Mouse (Mus musculus): ENCODE measurements around the gene Crmp1. TPM values are rescaled to one million over a fixed set of nuclear protein-coding genes. Genes with fewer than 3 reads are reported as not detected.

Gene Crmp1
- total and polyA plus RNA-seq, 3 experiments: not detected

DNA sequence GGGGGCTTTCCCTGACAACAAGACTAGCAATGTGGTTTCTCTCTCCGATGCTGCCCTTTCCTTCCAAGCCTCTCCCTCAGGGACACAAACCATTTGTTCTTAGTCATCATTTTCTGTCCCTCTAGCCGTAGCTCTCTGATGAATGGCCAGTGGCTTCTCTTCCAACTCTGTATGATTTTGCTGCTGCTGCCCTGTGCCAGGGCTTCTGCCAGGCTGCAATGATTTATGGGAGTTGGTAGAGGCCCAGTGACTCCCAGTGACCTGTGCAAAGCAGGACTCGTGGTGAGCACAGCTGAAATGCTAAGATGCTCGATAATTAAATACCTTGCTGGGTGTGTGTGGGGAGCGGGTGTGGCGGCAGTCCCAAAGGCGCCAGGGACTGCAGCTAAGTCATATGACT, 26.5 kb upstream of the Crmp1 start:
- ATAC-seq (ENCODE audit: extremely low read depth, insufficient number of reproducible peaks, low FRiP score, poor library complexity, severe bottlenecking) (no peak), DNase-seq (ENCODE audit: low spot score) (no peak)
- H3K27me3 ChIP-seq (ENCODE audit: insufficient read depth, low read length): no peaks in the 10 kb centered on the region
- H3K4me1 ChIP-seq (ENCODE audit: insufficient read depth, low read depth, low read length): no peaks in the 10 kb centered on the region
- H3K9me3 ChIP-seq (replicated peaks): peaks cover 35% of the 10 kb centered on the region
- TF ChIP-seq CTCF (IDR thresholded peaks at IDR 0.05; ENCODE audit: low read depth, low read length) (no peak), GATA1 (IDR thresholded peaks at IDR 0.05; ENCODE audit: borderline replicate concordance, low read length) (no peak), GATA2 (IDR thresholded peaks at IDR 0.05; ENCODE audit: borderline replicate concordance, low read depth, low read length) (no peak), POLR2AphosphoS5 (IDR thresholded peaks at IDR 0.05; ENCODE audit: insufficient replicate concordance, low read depth, low read length) (no peak), TAL1 (conservative IDR thresholded peaks at IDR 0.05; ENCODE audit: low read depth, low read length) (no peak)
- H3K4me3 ChIP-seq (ENCODE audit: low read depth, low read length): no peak overlapping the region
- H3K36me3 ChIP-seq (replicated peaks): no peaks in the 10 kb centered on the region

- no peak for ATAC-seq (ENCODE audit: extremely low read depth, insufficient number of reproducible peaks, low FRiP score, poor library complexity, severe bottlenecking)
- TF ChIP-seq CTCF (IDR thresholded peaks at IDR 0.05; ENCODE audit: low read depth, low read length) (no peak), GATA2 (IDR thresholded peaks at IDR 0.05; ENCODE audit: borderline replicate concordance, low read depth, low read length) (no peak), GATA1 (IDR thresholded peaks at IDR 0.05; ENCODE audit: borderline replicate concordance, low read length) (no peak), POLR2AphosphoS5 (IDR thresholded peaks at IDR 0.05; ENCODE audit: insufficient replicate concordance, low read depth, low read length) (no peak), TAL1 (conservative IDR thresholded peaks at IDR 0.05; ENCODE audit: low read depth, low read length) (no peak)
These were observed 22.1 kb upstream of the Crmp1 start for GRCm38 (mm10) chr5:37219615-37220014.

GRCm38 (mm10) chr5:37220575-37220974, 21.2 kb upstream of the Crmp1 start:
- H3K4me1 ChIP-seq (ENCODE audit: insufficient read depth, low read depth, low read length): no peaks in the 10 kb centered on the region
- no peak overlapping the region for H3K4me3 ChIP-seq (ENCODE audit: low read depth, low read length)
- DNase-seq (ENCODE audit: low spot score): no peak
- TF ChIP-seq POLR2AphosphoS5 (IDR thresholded peaks at IDR 0.05; ENCODE audit: insufficient replicate concordance, low read depth, low read length): no peak
- no peak for TF ChIP-seq GATA2 (IDR thresholded peaks at IDR 0.05; ENCODE audit: borderline replicate concordance, low read depth, low read length)
- TF ChIP-seq TAL1 (conservative IDR thresholded peaks at IDR 0.05; ENCODE audit: low read depth, low read length): no peak
- no peak for TF ChIP-seq GATA1 (IDR thresholded peaks at IDR 0.05; ENCODE audit: borderline replicate concordance, low read length)
- no peak for TF ChIP-seq CTCF (IDR thresholded peaks at IDR 0.05; ENCODE audit: low read depth, low read length)
- no peaks in the 10 kb centered on the region for H3K36me3 ChIP-seq (replicated peaks)
- ATAC-seq (ENCODE audit: extremely low read depth, insufficient number of reproducible peaks, low FRiP score, poor library complexity, severe bottlenecking): no peak
- H3K27me3 ChIP-seq (ENCODE audit: insufficient read depth, low read length): no peaks in the 10 kb centered on the region
- H3K9me3 ChIP-seq (replicated peaks): peaks cover 20% of the 10 kb centered on the region

More at GRCm38 (mm10) chr5:37219615-37220014, 22.1 kb upstream of the Crmp1 start:
- no peaks in the 10 kb centered on the region for H3K27me3 ChIP-seq (ENCODE audit: insufficient read depth, low read length)
- no peak for DNase-seq (ENCODE audit: low spot score)
- H3K9me3 ChIP-seq (replicated peaks): peaks cover 23% of the 10 kb centered on the region
- no peak overlapping the region for H3K4me3 ChIP-seq (ENCODE audit: low read depth, low read length)
- no peaks in the 10 kb centered on the region for H3K4me1 ChIP-seq (ENCODE audit: insufficient read depth, low read depth, low read length)
- H3K36me3 ChIP-seq (replicated peaks): no peaks in the 10 kb centered on the region

GRCm38 (mm10) chr5:37221563-37221962, 20.2 kb upstream of the Crmp1 start:
- Histone ChIP-seq H3K4me1 (ENCODE audit: insufficient read depth, low read depth, low read length) (no peaks in the 10 kb centered on the region), H3K36me3 (replicated peaks) (no peaks in the 10 kb centered on the region), H3K27me3 (ENCODE audit: insufficient read depth, low read length) (no peaks in the 10 kb centered on the region), H3K4me3 (ENCODE audit: low read depth, low read length) (no peak overlapping the region), H3K9me3 (replicated peaks) (peaks cover 21% of the 10 kb centered on the region)
- TF ChIP-seq TAL1 (conservative IDR thresholded peaks at IDR 0.05; ENCODE audit: low read depth, low read length): no peak
- no peak for TF ChIP-seq GATA1 (IDR thresholded peaks at IDR 0.05; ENCODE audit: borderline replicate concordance, low read length)
- no peak for TF ChIP-seq POLR2AphosphoS5 (IDR thresholded peaks at IDR 0.05; ENCODE audit: insufficient replicate concordance, low read depth, low read length)
- no peak for TF ChIP-seq CTCF (IDR thresholded peaks at IDR 0.05; ENCODE audit: low read depth, low read length)
- TF ChIP-seq GATA2 (IDR thresholded peaks at IDR 0.05; ENCODE audit: borderline replicate concordance, low read depth, low read length): no peak
- DNase-seq (ENCODE audit: low spot score) (no peak), ATAC-seq (ENCODE audit: extremely low read depth, insufficient number of reproducible peaks, low FRiP score, poor library complexity, severe bottlenecking) (no peak)

- DNase-seq (ENCODE audit: low spot score) (no peak), ATAC-seq (ENCODE audit: extremely low read depth, insufficient number of reproducible peaks, low FRiP score, poor library complexity, severe bottlenecking) (no peak)
- TF ChIP-seq GATA1 (IDR thresholded peaks at IDR 0.05; ENCODE audit: borderline replicate concordance, low read length) (no peak), TAL1 (conservative IDR thresholded peaks at IDR 0.05; ENCODE audit: low read depth, low read length) (no peak), POLR2AphosphoS5 (IDR thresholded peaks at IDR 0.05; ENCODE audit: insufficient replicate concordance, low read depth, low read length) (no peak), CTCF (IDR thresholded peaks at IDR 0.05; ENCODE audit: low read depth, low read length) (no peak), GATA2 (IDR thresholded peaks at IDR 0.05; ENCODE audit: borderline replicate concordance, low read depth, low read length) (no peak)
- Histone ChIP-seq H3K9me3 (replicated peaks) (peaks cover 23% of the 10 kb centered on the region), H3K4me1 (ENCODE audit: insufficient read depth, low read depth, low read length) (no peaks in the 10 kb centered on the region), H3K36me3 (replicated peaks) (no peaks in the 10 kb centered on the region), H3K27me3 (ENCODE audit: insufficient read depth, low read length) (no peaks in the 10 kb centered on the region), H3K4me3 (ENCODE audit: low read depth, low read length) (no peak overlapping the region)
These were observed 19.4 kb upstream of the Crmp1 start for GRCm38 (mm10) chr5:37222316-37222715.

DNA sequence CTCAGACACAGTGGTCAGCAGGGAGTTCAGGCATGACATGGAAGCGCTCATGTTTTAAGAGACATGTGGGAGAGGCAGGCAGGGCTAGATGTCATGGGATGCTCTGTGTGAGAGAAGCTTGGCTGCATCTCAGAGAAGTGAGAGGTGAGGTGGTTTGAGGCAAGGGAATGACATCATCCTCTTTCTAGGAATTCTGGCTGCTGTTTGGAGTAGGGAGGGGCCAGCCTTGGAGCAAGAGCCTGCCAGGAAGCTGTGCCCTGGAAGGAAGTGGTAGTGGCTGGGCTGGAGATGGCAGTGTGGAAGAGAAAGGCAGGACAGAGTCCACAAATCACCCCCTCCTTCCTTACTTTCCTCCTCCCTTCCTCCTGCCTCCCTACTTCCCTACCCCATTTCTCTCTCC, 16.0 kb upstream of the Crmp1 start:
- H3K36me3 ChIP-seq (replicated peaks): no peaks in the 10 kb centered on the region
- H3K9me3 ChIP-seq (replicated peaks): peaks cover 11% of the 10 kb centered on the region
- TF ChIP-seq POLR2AphosphoS5 (IDR thresholded peaks at IDR 0.05; ENCODE audit: insufficient replicate concordance, low read depth, low read length): no peak
- TF ChIP-seq GATA1 (IDR thresholded peaks at IDR 0.05; ENCODE audit: borderline replicate concordance, low read length): no peak
- TF ChIP-seq GATA2 (IDR thresholded peaks at IDR 0.05; ENCODE audit: borderline replicate concordance, low read depth, low read length): no peak
- no peak for TF ChIP-seq TAL1 (conservative IDR thresholded peaks at IDR 0.05; ENCODE audit: low read depth, low read length)
- no peak for TF ChIP-seq CTCF (IDR thresholded peaks at IDR 0.05; ENCODE audit: low read depth, low read length)
- ATAC-seq (ENCODE audit: extremely low read depth, insufficient number of reproducible peaks, low FRiP score, poor library complexity, severe bottlenecking) (no peak), DNase-seq (ENCODE audit: low spot score) (no peak)
- H3K4me1 ChIP-seq (ENCODE audit: insufficient read depth, low read depth, low read length): no peaks in the 10 kb centered on the region
- no peak overlapping the region for H3K4me3 ChIP-seq (ENCODE audit: low read depth, low read length)
- no peaks in the 10 kb centered on the region for H3K27me3 ChIP-seq (ENCODE audit: insufficient read depth, low read length)
